Mouse (Mus musculus) hematopoietic stem cell, adult 5-6 weeks (primary cell): Measurements from ENCODE around the gene Gm17018. TPM values are rescaled to one million over a fixed set of nuclear protein-coding genes. Genes with fewer than 3 reads are reported as not detected.
A peak's percentile ranks its signal among the peaks of the same experiment; 100 is the strongest.

Experiments
- ATAC-seq, 2 experiments: fragments of 125-278 bp in 1 of 2; replicated peaks in 1 of 2; 2 replicates each; pipeline ENCODE4 v1.8.0; 2016 to 2017; ENCODE audit warnings: inconsistent platforms in 2 of 2, mild to moderate bottlenecking in 2 of 2, moderate number of reproducible peaks in 2 of 2, low read depth in 1 of 2, moderate TSS enrichment in 1 of 2; ENCODE audit not compliant: low FRiP score in 2 of 2, poor library complexity in 2 of 2, severe bottlenecking in 2 of 2, insufficient read depth in 1 of 2, low TSS enrichment in 1 of 2
- total RNA-seq: library from RNA; stranded (forward); fragments of 172-1452, 232-1000 nt; gene quantifications from 2 replicates; pipeline ENCODE4 v1.2.3, GENCODE M21; 2017

Gm17018 gene
- 21.6 and 35.8 TPM in 2 replicates for total RNA-seq

DNA sequence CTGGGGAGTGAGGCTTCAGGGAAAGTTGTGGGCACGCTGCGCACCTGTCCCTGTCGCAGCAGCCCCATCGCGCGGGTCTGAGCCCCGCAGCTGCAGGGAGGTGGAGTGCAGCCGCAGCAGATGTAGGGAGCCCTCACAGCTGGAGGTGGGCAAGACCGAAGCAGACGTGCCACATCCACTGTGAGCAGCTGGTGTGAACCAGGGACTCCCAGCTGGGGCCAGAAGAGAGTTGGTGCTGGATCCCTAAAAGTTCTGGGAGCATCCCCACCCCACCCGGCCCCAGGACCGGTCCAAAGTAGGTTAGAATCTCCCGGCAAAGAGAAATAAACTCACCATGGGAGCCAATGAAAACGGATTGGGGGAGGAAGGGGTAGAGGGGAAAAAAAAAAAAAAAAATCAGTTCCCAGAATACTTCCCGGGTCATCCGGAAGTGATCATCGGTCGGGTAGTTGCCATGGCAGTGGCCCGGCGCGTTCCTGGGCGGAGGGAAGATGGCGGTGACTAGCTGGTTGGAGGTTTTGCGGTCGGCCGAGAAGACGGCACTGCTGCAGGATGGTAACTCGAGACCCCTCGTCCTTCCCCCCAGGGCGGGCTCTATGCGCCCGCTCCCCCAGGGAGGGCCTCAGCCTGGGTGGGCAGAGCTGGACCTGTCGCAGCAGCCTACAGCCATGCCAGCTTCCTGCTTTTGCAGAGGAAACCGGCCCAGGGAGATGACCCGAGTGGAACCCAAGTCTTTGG lies at the start of gene Gm17018, which contains the start of gene Poll:
Gene Gm17018, plus strand, starts transcription at position 463 of the 738 bp plus-strand sequence.
Gene Poll, minus strand, starts transcription at position 379 of the 738 bp plus-strand sequence.
- peak; percentile 82 to 86 for ATAC-seq

GRCm38 (mm10) chr19:45510680-45511079 lies 49.7 kb upstream of the Gm17018 start:
- ATAC-seq = no peak

- no peak for ATAC-seq
Observed at GRCm38 (mm10) chr19:45511406-45511805, 49.0 kb upstream of the Gm17018 start.

GRCm38 (mm10) chr19:45515341-45515740 lies 45.1 kb upstream of the Gm17018 start:
- ATAC-seq = no peak

DNA sequence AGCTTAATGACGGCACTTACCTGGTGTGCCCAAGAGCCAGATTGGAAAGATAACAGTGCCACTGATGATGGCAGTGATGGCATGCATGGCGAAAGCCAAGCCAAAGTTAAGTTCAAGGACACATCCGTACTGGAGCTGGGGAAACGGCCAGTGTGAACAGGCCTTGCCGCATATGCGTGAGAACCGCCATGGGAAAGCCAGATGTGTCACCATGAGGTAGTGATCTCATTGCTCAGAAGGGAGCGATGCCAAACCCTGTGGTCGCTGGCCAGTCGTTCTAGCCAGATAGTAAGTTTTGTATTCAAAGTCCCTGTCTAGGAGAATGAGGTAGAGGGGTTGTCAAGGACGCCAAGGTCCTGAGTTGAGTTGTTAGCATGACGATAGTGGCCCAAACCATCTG lies 44.2 kb upstream of the Gm17018 start:
- ATAC-seq = no peak

DNA sequence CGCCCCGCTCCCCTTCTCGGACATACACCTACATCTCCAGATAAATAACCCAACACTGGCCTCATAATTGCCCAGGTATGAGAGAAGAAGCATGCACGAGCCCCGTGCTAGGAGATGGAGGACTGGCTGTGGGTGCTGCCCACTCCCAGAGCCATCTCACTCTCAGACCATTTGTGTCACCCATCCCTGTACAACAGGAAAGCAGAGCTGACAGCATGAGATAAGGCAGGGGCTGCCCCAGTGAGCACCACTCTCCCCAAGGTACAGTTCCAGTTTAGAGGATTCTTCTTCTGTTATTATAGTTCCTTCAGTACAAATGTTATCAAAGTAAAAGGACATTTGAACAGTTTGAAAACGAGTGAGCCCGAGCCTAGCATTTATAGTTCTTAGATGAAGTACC lies 33.0 kb upstream of the Gm17018 start:
- ATAC-seq = no peak

GRCm38 (mm10) chr19:45527931-45528534 lies 32.4 kb upstream of the Gm17018 start:
- peak; percentile 35 to 53 for ATAC-seq

DNA sequence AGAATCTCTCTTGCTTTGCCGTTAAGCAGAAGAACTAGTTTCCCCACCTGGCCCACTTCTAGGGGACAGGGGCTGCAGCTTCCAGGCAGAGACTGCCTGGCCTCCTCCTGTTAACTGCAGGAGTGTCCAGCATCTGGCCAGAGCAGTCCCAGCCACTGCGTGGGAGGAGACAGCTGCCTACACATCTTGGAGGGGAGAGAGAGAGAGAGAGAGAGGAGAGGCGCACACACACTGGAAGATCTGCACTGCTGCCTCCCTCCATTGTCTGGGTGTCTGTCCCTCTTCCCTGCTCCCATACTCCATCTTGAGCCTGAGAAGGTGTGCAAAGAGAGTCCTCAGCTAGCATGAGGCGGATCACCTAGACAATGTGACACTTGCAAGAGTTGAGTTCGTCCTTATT lies 31.1 kb upstream of the Gm17018 start:
- ATAC-seq = no peak

DNA sequence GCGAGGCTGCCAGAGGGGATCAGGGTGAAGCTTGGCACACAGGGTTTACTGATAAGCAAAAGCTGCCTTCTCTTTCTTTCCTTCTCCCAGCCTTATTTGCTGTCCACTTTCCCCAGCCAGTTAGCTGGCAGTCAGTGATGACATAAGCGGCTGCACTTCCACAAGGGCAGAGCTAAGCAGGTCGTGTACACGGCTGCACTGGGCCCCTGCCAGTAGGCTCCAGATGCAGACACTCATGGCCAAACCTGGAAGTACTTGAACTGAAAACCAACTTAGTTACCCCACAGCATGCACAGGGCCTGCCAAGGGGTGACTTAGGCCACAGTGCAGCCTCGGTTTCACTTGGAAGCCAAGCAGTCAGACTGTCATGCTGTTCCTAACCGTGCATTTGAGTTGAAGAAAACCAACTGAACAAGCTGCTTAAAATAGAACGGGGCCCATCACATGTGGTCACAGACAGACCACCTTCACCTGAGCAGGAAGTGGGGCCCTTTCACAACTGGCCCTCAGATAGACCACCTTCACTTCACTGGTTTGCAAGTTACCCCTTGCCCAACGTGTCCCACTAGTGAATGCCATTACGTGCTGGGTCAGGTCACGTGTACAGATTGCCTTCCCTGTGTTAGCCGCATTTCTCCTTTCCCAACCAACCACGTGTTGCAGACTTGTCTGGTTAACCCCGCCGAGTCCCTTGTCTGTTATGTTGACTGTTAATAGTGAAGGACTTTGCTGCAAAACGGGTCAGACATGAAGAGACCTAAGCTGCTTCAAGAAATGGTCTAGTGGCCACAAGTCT lies 30.0 kb upstream of the Gm17018 start:
- ATAC-seq = peak; percentile 38 to 56

GRCm38 (mm10) chr19:45531554-45531953 lies 28.9 kb upstream of the Gm17018 start:
- no peak for ATAC-seq

GRCm38 (mm10) chr19:45533617-45534016 lies 26.8 kb upstream of the Gm17018 start:
- no peak for ATAC-seq

DNA sequence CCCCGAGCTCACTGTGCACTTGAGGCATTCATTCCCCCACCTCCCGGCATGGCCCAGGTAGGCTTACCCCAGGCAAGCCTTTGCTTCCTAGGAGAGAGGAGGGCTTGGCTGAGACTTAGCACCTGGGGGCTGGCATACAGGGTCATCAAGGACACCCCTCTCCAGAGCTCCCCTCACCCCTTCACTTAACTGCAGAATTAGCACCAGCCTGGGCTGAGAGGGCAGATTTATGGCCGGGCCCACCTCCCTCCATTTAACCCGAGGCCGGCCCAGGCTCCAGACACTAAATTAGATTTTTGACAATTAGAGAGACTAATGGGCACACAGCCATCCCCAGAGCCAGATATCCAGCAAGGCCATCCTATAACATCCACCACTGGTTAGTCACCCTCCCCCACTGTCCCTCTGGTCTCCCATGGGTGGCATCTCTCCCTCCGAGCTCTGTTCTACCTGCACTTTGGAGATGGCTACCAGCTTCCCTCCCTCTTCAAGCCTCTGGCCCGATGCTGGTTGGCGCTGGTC lies 25.1 kb upstream of the Gm17018 start:
- ATAC-seq = no peak

DNA sequence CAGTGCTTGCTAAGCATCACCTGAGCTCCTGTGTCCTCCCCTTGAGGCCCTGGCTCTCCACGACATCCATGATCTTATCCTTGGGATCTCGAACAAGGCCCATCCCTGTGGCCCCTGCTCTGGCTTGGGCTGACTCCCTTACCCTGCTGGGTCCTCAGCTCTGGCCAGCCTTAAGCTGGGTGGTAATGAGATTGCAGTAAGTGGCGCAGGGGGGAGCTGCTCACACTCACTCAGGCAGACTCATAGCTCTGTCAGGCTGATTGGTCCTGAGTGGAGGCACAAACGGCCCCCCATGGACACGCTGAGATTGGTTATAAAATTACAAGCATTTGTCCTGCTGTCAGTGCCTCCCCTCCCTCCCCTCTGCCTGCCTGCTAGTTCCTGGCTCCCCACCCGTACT lies 24.5 kb upstream of the Gm17018 start:
- ATAC-seq = no peak

DNA sequence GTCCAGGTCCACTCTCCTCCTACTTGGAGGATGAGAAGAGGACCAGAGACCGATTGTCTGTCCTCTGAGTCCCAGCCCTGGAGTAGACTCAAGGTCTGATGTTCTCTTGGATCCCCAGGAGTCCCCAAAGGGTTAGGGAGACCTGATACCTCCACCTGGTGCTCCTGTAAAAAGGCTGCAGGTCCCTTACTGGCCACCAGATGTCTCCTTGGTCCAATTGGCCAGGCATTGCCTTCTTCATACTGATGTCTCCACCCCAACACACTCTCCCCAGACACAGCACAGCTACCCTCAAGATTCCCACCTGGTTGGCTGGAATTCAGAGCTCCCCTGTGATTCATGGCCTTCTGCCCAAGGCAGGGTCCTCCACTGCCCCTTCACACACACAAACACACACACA lies 22.9 kb upstream of the Gm17018 start:
- ATAC-seq = peak; percentile 58 to 80; a peak in 2 of 4 replicates

GRCm38 (mm10) chr19:45540657-45541408 lies 19.6 kb upstream of the Gm17018 start:
- ATAC-seq = no peak

DNA sequence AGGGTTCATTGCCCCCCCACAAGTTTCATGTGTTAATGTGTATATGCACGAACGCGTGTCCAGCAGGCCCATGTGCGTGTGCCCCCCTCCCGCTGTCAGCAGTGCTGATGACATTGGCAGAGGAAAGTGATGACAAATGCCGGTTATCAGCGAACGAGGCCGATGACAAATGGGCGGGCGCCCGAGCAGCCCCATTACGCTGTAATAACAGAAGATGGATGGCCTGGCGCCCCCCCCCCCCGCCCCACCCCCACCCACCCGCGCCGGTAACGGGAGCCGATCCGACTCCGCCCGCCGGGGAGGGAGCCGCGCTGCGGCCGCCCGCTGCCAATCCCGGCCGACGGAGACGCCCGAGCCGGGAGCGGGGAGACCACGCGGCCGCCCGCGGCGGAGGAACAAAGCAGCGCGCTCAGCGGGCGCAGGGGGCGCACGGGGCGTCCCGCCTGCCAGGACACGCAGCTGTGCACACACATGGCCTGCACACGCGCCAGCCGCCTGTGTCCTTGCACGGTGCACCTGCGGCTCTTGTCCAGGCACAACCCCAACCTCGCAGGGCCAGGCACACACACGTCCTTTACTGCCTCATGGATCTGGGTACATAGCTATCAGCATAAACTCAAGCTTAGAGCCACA lies 18.9 kb upstream of the Gm17018 start:
- ATAC-seq = no peak; a peak in 1 of 4 replicates

- ATAC-seq = no peak
Observed at GRCm38 (mm10) chr19:45542061-45542460, 18.4 kb upstream of the Gm17018 start.
